Mouse (Mus musculus) spleen, postnatal 36 days (tissue): Measurements from ENCODE around the gene Khdc1c.
A peak's percentile ranks its signal among the peaks of the same experiment; 100 is the strongest.
"Not testable (repeated sequence)": the region's sequence is repeated elsewhere in the genome, so short reads cannot be mapped to it uniquely, and the experiment has no call there.

Source experiments
- DNase-seq, 2 experiments: peaks; one replicate each; pipeline ENCODE4 v3.0.0; 2022; ENCODE audit warnings: low spot score in 2 of 2, mixed read lengths in 1 of 2

The Khdc1c gene

GRCm38 (mm10) chr1:21368031-21368430, at the start of gene Khdc1c:
Gene Khdc1c (plus strand): TSS chr1:21368331.
- not testable (repeated sequence) for DNase-seq

GRCm38 (mm10) chr1:21320271-21320670, 47.9 kb upstream of the Khdc1c start:
- not testable (repeated sequence) for DNase-seq

DNA sequence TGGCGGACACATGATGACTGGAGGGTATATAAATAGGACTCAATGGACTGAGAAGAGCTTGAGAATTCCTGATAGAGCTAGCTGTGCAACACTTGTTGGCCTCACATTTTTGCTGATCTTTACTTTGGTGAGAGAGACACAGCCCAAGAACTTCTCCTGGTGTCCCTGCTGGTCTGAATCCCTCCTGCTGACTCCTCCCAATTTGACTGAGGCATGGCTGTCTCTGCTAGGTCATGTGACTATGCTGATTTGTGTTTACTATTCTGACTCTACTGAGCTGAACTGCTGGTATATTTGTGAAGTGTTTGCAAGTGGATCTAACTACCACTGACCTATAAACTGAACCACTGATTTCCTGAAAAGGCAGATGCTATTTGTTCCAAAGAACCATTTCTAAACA, 46.5 kb upstream of the Khdc1c start:
- no peak for DNase-seq

DNA sequence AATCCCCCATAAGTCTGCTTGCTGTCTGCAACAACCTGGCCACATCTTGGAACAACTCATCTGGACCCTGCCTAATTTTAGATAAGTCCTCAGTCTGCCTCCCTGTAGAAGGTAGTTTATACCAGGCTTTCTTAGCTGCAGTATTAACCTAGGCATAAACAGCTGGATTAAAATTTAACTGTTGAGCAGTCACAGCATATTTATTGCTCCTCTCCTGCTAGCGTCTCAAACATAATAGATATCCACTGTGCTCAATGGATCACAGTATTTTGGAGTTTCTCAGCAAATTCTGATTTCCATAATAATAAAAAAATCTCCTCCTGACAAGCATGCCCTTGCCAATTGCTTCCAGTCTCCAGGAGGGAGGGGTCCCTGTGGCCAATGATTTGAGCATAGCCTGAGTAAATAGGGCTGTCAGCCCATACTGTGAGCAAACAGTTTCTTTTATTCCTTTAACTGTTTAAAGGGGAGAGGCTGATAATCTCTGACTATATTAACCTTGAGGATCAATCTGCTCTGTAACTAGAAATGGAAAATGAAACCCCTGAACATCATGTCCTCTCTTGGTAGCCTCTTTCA, 44.0 kb upstream of the Khdc1c start:
- no peak for DNase-seq

DNA sequence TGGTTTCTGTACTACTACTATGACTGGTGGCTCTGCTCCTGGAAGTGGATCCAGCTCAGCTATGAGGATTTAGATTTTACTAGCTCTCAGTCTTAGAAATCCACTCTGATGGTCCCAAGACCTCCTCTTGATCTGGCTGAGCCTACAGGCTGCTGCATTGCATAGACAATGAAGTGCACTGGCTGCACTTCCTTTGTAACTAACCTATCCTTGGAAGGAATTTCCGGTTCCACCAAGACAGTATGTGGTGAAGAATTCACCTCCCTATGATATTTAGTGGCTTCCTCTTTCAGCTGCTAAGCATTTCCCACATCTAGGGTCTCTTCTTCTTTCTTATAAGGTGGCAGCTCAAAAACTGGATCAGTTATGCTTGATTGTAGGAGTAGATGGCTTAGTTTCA, 43.5 kb upstream of the Khdc1c start:
- DNase-seq = no peak

GRCm38 (mm10) chr1:21326733-21327132, 41.4 kb upstream of the Khdc1c start:
- no peak for DNase-seq

GRCm38 (mm10) chr1:21331161-21331560, 37.0 kb upstream of the Khdc1c start:
- DNase-seq = not testable (repeated sequence)

DNA sequence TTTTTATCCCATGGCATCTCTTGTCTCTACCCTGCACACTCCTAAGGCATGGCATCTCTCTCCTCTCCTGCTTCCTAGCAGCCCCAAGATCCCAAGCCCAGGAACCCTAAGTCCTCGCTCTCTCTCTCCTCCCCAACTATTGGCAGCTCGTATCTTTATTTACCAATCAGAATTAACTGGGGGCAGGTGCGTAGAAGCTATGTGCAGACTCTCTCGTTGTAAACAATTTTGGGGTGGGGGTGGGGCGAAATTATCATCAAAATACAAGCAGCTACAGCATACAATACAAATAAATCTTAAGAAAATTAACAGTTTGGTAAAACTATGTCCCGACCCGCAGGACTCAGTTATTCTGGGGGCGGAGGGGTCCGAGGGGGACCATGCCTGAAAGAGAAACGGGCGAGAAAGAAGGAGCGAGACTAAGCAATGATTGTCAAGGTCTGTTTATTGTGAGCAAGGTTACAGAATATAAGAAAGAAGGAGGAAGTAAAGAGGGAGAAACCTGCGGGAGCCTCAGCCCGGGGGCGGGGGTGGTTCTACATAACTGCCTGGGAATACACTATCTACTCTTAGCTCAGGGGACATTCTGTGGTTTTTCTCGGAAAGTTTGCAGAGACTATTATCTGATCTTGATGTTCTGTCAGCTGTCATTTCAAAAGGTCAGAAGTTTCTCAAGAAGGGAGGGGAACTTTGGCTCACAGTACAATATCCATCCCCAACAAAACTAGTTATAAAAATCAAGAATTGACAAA, 34.7 kb upstream of the Khdc1c start:
- peak; percentile 40 to 56 for DNase-seq

GRCm38 (mm10) chr1:21335836-21336235, 32.3 kb upstream of the Khdc1c start:
- no peak for DNase-seq

DNA sequence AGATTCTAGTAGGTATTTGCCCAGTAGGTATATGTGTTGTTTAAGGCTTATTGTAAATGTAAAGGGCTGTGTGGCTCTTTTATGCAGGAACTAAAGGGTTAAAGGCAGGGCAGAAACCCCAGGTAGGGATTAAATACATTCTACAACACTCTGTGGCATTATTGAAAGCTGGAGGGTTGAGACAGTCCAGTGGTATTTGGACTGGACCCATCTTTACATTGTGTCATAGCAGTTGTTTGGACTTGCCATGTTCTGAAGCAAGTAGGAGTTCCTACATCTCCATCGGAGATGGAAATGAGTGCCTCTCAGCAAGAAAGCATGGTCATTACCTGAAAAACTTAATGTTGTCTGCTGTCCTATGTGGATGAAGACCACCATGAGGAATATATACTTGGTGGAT, 27.4 kb upstream of the Khdc1c start:
- no peak for DNase-seq

- peak; percentile 16 to 43 for DNase-seq
Measured at GRCm38 (mm10) chr1:21344253-21344652, 23.9 kb upstream of the Khdc1c start.

- DNase-seq = not testable (repeated sequence)
Measured at GRCm38 (mm10) chr1:21344752-21345151, 23.4 kb upstream of the Khdc1c start.

DNA sequence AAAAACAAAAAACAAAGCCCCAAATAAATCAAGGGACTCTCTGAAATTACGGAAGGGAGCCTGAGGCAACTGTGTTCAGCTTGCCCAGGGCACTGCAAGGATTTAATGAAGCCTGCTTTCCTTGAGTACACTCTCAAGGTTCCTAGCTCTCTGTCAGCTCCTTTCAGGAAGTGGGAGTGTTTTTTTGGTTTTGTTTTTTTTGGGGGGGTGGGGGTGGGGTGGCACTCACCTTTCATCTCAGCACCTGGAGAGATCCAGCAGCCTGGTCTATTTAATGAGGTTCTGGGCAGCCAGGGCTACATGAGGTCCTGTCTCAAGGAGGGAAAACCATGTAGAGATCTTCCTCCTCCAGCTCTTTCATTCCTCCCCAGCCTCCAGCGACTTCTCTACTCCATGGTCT, 18.8 kb upstream of the Khdc1c start, which contains the start of gene Khdc1a:
TSS of gene Khdc1a (plus strand) at position 301 of the 400 bp plus-strand sequence.
- DNase-seq = no peak

DNA sequence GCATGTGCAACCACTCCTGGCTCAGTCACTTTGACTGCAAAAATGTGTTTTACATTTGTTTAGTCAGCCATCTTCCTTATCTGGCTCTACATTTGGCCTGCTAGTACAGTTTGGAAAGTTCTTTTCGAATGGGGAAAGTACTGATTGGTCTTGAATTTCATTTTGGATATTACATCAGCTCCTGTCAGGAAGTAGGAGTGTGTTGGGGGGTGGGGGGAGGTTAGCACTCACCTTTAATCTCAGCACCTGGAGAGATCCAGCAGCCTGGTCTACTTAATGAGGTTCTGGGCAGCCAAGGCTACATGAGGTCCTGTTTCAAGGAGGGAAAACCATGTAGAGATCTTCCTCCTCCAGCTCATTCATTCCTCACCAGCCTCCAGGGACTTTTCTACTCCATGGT, 15.1 kb downstream of the Khdc1c start, which contains the start of gene Khdc1b:
TSS of gene Khdc1b (plus strand) at position 301 of the 400 bp plus-strand sequence.
- no peak for DNase-seq

DNA sequence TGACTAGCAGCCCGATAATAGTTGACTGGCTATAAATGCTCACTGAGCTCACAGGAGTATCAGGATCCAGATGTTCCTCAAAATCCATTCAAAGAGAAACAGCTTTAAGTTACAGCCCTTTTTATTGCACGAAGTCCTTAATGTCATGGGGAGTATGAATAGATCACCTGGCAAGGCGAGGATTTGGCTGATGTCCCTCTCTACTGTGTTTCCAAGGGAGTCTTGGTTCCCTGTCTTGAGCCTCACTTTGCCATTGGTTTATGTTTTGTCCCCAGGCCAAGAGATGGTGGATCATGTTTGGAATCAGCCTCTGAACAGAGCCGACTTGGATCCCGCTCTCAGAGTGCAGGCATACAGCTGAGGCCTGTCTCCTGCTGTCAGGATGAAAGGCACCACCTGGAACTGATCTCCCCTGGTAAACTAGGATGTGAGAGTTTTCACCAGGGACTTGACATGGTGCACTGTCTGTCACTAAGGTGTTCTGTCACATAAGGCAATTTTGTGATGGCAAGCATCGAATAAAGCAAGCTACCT, 23.1 kb downstream of the Khdc1c start:
- DNase-seq = no peak

DNA sequence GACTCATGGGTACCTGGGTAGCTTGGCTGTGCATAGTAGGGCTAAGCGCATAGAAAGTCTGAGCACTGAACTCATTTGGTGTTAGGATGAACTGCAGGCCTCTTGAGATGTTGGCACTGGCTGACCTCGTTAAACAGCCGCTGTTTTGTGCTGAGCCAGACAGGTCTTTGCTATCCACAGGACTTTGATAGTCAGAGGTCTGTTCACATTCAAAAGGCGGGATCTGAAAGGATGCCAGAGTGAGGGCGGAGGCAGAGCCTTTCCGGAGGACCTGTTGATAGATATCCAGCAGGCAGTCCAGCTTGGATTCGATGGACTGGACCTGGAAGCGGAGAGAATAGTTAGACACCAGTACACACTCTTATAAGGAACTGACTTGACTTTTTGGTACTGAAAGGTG, 34.7 kb downstream of the Khdc1c start:
- DNase-seq = no peak

GRCm38 (mm10) chr1:21407266-21407665, 39.1 kb downstream of the Khdc1c start:
- no peak for DNase-seq

- peak; percentile 13 to 18 for DNase-seq
Measured at GRCm38 (mm10) chr1:21411331-21412196, 43.4 kb downstream of the Khdc1c start.

- DNase-seq = no peak
Measured at GRCm38 (mm10) chr1:21412197-21412555, 44.0 kb downstream of the Khdc1c start.

DNA sequence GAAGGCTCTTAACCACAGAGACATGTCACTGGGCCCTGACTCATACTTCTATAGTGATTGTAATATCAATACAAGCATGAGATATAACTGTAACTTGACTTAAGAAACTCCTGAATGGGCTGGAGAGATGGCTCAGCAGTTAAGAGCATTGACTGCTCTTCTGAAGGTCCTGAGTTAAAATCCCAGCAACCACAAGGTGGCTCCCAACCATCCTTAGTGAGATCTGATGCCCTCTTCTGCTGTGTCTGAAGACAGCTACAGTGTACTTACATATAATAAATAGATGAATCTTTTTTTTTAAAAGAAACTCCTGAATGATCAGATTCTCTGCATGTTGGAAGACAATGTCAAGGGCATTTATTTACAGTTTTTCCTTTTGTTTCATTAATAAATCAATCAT, 51.2 kb downstream of the Khdc1c start:
- DNase-seq = no peak
